Mouse (Mus musculus): ENCODE measurements around the gene Zfand3.

The Zfand3 gene

DNA sequence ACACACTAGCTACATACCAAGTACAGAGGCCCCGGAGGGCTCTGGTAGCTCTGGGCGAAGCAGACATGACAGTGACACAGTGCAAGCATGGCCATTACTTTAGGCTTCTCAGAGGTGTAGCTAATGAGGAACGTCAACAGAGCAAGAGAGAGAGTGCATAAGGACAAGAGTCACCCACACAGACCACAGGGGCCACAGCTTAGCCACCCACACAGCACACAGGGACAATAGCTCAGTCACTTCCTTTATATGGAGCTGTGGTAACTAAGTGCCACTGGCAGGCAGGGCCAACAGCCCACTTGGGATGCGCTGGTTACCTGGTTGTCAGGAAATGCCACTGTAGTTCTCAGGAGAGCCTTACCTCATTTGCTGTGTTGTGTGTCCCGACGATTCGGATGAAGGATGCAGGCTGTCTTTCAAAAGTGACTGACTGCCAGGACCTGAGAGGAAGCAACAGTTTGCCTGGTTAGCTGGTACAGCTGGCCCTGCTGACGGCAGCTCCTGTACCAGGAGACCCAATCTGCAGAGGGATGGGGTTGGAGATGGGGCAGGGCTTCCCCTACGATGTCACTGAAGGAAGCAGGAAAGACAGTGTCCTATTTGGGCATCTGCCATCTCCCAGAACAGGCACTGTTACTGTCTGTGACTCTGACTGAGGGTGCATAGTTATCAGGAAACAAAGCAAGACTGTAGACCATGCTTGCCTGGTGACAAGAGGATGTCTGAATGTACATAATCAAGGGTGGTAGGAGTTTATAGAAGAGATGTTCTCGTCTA, 224.1 kb downstream of the Zfand3 start:
- no peak for DNase-seq (ENCODE audit: low spot score in 2 of 2)

DNA sequence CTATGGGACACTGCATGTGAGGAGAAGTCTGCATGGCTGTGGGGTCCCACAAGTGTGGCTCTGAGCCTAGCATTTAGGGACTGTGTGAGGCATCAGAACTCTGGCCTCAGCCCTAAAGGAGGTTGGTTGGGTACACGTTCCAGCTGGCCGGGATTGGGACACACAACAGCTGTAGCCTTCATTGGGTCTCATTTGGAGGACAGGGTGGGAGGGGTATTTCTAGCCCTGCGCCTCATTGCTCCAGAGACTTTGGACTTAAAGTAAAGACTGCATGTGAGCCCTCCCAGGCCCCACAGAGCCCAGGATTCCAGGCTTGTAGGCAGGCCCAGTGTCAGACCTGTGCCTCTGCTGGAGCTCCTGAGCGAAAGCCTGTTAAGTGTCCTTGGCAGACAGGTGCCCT, 225.9 kb downstream of the Zfand3 start:
- DNase-seq (ENCODE audit: low spot score in 2 of 2), result no peak

DNA sequence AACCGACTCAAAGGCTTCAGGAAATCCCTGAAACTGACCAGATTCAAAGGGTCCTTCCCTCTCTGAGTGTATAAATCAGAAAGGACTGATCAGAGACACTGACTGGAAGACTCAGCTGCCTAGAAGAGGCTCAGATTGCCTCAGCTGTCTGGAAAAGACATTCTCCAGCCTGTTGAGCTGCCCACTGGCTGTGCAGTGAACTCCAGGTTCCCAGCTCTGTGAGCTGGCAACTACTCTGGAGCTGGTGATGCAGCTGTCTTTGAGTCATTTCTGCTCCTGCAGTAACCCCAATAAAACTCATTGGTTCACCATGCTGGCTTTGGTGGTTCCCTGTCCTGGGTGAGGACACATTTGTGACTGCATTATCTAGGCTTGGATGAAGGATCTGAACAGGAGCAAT, 226.9 kb downstream of the Zfand3 start:
- DNase-seq (ENCODE audit: low spot score in 2 of 2), result no peak

DNA sequence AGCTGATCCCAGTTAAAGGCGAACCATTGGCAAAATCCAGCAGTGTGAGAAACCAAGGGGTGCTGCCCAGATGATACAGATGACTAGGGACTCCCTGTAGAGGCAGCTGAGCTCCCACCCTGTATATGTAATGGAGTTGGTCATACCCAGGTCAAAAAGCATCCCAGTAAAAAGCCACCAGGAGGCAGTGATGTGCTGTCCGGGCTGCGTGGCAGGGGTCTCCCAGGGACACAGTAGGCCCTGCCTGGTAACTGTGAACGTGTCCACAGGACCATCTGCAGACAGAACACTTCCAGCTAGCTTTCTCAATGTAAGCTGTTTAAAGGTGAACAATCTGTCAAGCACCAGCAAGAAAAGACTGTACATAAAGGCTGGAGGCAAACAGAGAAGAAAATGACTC, 228.2 kb downstream of the Zfand3 start:
- no peak for DNase-seq (ENCODE audit: low spot score in 2 of 2)

DNA sequence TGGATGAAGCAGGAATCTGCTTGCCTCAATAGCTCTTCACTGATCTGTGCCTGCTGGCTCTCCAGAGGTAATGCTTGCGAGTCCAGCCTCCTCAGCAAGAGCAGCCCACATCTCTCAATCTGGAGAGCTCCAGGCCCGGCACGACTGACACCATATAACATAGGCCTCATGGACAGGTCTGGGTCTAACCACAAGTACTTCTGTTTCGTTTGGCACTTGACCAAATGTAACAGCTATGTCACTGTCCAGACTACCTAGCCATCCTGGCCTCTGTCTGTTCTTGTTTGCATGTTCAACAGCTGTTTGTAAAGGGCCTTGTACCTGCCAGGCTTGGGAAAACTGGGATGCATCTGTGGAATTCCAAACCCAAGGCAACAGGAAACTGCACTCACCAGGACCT, 230.8 kb downstream of the Zfand3 start:
- no peak for DNase-seq (ENCODE audit: low spot score in 2 of 2)

DNA sequence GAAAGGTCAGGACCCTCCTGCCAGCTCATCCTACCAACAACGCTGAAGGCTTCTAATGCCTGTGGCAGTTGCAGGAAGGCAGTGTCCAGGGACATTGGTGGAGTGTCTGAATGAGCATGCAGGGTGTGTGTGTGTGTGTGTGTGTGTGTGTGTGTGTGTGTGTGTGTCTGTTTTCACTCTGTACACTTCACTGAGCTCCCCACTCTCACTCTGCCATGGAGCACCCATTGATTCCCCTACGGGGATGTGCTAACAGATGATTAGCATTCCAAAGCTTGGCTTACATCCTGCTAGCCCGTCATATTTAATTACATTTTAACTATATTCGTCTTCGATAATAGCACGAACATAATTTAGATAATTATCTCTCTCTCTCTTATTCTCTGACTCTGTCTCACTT, 232.1 kb downstream of the Zfand3 start:
- DNase-seq (ENCODE audit: low spot score in 2 of 2), result no peak

DNA sequence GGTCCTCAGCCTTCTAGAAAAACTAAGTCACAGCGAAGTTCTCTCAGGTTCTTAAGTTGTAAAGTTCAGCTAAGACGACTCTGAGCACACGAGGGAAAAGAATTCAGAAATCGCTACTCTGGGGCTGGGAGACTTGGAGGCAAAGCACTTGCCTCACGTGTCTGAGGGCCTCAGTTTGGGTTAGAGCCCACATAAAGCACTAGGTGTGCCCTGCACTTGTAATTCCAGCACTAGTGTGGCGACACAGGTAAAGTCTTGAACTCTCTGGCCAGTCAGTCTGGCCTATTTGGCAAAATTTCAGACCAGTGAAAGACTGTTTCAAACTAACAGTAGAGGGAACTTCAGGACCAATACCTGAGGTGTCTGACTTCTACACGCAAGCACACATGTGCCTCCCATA, 233.1 kb downstream of the Zfand3 start:
- DNase-seq (ENCODE audit: low spot score in 2 of 2), result no peak

DNA sequence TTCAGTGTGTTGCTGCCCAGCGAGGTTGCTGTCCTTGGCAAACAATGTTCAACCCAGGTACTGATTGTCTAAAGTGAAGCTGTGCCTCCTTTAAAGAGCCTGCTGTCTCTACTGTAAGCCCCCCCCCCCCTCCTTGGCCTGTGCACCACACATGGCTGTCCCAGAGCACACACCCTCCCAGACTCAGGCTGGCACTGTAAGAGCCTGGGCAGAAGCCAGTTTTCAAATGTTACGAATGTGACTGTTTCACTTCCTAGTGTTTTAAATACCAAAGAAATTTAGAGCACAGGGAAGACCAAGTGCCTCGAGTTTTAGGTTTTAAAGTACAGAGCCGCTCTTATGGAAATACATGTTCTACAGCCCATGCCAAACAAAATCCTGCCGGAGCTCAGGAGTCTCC, 234.9 kb downstream of the Zfand3 start:
- DNase-seq (ENCODE audit: low spot score in 2 of 2), result no peak

DNA sequence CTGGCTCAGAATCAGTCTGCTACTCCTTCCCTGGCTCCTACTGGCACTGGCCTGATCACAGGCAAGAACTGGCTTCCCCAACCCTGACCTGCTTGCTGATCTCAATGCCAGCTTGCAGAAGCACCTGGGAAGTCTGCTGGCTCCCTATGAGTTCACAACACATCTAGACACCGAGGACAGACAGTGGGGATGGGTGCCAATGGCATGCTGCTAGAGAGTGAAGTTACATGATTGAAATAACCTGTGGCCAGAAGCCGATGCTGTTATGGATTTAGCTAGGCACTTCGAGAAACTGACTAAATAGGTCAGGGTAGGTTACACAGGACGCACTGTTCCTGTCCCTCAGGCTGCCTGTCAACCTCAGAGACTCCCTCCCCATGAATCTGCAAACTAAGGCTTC, 236.1 kb downstream of the Zfand3 start:
- DNase-seq (ENCODE audit: low spot score in 2 of 2), result no peak

DNA sequence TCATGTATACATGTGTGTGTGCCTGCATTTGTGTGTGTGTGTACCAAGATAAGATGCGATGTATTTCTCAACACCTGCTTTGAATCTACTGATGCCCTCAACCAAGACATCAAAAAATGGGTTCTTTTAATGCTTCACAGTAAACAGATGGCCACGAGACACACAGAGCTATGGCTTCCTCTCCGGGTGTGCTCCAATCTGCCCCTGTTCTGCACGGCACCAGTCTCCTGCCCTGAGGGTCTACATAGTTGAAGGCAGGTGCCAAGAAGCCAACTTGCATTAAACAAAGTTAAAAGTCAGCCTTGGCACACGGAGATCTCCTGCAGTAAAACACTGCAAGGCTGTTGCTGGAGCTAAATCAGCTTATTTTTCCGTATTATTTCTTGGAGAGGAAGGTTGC, 236.5 kb downstream of the Zfand3 start:
- DNase-seq (ENCODE audit: low spot score in 2 of 2), result no peak

DNA sequence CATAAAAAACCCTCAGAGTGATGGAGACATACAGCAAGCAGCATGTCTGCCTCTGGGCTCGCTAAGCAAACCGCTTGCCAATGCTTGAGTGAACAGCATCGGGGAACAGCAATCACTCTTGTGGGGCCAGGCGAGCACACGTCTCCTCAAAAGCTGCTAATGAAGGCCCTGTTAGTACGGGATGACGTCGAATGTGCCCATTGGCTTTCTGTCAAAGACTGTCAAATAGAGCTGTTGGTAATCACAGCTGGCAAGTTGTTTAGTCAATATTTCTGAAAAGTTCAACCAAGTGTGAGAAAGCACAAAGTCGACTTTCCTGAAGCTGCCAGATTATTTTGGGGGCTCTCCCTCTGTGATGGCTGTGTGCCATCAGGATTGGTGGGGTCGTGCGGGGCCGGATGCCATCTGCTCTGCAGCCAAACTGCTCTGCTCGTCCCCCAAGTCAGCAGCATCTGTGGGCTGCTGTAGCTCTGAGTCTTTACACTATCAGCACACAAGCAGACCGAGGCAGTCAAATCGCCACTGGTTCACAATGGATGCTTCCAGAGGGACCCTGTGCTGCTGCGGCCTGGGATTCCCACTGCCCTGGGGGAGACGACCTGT, 237.3 kb downstream of the Zfand3 start:
- DNase-seq (ENCODE audit: low spot score in 2 of 2), result no peak

DNA sequence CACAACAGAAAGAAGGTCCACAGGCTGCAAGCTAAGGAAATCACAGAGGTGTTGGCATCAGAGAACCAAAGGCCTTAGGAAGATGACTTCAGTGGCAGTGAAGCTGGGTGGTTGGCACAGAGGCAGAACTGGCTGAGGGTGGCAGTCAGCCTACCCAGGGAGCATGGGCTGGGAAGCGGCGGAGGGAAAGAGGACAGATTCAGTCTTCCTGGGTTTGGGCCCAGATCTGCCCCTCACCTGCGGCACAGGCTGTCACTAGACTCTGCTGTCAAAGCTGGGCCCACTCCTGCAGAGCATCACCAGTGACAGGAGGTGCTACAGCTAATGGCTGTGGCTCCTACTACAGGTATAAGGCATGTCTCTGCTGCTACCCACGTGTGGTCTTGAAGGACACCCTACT, 238.1 kb downstream of the Zfand3 start:
- no peak for DNase-seq (ENCODE audit: low spot score in 2 of 2)

DNA sequence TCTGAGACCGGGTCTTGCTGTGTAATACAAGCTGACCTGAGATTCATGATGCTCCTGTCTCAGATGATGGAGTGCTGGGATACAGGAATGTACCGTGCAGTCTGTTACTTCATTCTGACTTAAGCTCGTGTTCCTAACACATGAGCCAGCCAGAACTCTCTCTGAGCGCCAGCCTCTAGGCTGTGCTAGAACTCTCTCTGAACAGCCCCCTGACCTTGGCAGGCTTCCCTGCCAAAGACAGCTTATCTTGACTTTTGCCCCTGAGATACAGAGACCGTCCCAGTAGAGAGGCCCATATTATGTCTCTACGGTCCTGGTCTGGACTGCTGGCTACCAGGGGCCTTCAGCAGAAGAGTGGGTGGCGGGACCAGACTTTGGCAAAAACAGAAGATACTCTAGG, 239.0 kb downstream of the Zfand3 start:
- no peak for DNase-seq (ENCODE audit: low spot score in 2 of 2)

DNA sequence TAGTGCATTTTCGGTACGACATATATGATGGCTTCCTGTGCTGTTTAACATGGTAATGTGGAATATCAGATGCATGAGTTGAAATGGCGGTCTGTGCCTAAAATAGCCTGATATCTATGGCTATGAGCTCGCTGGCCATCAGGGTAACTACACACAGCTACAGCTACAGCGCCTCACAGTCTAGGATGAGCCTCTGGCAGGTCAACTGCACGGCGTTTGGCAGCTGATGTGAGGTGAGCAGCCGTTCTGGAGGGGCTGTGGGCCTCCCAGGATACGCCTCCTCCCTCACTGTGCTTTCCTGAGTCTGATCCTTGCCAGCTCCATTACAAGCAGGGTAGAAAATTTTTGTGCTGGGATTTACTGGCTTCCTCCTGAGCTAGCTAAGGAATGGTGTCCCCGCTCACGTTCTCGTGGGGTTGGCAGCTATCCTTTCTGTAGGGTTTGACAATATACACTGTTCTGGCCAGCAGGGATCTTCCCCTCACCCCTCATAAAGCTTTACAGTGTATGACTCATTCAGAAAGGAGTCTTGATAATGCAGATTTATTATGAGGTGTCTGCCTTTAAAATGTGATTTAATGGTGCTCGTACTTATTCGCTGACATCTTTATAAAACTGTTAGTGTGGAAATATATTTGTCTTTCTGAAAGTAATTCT, 240.2 kb downstream of the Zfand3 start:
- DNase-seq (ENCODE audit: low spot score in 2 of 2), result no peak

DNA sequence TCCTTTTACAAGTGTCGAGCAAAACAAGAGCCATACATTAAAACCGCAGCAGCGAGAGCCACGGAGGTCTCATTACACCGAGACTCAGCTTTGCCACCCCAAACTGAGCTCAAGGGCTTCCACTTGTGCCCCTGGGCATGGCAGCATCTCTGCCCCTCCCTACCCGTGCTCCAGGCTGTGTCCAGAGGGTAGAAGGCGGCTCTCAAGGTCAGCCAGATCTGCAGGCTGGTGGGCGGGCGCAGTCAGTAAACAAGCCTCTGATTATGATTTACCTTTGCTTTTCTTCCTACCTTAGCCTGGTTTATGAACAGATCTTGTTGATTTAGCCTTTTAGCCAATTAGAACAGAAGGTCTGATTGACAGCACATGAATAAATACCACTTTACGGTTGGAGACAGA, 240.8 kb downstream of the Zfand3 start:
- DNase-seq (ENCODE audit: low spot score in 2 of 2), result no peak

DNA sequence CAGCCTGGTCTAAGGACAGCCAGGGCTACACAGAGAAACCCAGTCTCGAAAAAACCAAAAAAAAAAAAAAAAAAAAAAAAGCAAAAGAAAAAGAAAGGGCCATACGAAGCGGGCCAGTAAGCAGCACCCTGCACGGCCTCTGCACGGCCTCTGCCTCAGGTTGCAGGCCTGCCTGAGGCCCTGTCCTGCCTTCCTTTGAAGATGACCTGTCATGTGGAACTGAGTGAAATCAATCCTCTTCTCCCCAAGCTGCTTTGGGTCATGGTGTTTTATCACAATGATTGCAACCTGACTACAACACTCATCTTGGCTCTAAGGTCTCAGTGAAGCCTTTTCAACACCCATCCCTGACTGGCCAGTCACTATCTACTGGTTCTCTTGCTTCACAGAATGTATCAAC, 248.5 kb downstream of the Zfand3 start:
- no peak for DNase-seq (ENCODE audit: low spot score in 2 of 2)

DNA sequence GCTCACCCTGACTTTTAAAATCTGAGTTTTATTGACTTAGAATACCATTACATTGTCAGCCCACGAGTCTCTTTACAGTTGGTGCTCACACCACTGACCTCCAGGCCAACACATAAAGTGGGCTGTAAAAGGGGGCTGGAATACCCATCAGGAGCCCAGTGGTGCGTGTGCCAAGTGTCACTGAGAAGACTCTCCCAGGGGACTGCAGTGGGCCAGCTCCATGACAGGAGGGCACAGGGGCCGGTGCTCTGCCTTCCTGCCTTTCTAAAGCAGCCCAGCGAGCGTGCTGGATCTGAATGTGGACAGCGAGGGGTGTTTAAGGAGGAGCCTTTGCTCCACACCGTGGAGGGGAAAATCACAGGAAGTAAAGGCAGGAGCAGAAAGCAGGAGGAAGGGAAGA, 249.4 kb downstream of the Zfand3 start:
- no peak for DNase-seq (ENCODE audit: low spot score in 2 of 2)

DNA sequence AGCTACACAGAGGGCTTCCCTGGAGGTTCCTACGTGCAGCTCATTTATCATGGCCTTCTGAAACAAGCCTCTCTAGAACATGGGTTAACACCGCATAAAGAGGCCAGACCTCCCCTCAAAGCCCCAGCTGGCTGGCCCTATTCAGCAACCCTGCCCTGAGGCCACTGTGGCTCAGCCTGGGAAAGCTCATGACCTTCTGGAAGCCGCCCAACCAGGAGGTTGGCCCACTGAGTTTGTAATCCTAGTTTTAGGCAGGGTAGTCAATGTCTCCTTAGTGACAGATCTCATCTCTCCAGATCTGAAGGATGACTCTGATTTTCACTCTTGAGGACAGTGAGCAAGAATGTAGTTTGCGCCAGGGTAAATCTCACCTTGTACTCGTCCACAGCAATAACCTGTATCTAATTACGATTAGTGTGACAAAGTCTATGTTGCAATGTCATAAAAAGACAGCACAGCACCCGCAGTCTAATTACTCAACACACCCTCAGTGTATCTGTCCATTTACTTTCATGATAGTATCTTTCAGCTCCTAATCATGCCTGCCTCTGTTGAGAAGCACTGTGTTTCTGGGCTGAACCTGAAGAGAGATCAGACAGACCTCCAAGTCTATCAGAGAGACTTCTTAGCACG, 251.5 kb downstream of the Zfand3 start:
- DNase-seq (ENCODE audit: low spot score in 2 of 2), result no peak

DNA sequence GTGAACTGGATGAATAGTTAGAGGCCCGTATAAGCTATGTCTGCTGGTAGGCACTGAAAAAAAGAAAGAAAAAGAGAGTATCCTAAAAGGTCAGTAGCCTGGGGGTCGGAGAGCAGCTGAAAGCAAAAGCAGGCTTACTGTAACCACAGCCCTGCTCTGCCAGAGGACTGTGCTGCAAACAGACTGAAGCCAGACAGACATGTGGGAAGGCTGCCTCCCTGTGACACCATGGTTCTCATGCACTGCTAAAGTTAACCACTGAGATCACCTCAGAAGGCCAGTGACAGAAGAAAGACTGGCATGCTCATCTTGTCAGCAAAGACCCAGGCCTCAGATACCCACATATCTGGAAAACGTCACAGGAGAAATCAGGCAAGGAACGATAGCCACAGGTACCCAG, 253.9 kb downstream of the Zfand3 start:
- no peak for DNase-seq (ENCODE audit: low spot score in 2 of 2)

DNA sequence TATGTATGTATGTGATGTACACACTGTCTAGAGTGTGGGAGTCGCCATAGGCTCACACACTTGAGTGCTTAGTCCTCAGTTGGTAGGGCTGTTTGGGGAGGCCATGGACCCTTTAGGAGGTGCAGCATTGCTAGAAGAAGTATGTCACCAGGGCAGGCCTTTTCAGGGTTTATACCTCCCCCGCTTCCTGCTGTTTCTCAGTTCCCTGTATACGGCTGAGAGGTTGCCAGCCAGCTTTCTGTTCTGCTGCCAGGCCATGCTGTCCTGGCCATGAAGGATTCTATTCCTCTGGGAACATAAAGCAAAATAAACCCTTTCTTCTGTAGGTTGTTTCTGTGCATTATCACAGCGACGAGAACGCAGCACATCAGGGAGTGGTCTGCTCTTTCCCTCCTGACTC, 255.4 kb downstream of the Zfand3 start:
- DNase-seq (ENCODE audit: low spot score in 2 of 2), result no peak
